Mouse (Mus musculus): ENCODE results near the gene AC134908.4.

Gene AC134908.4

DNA sequence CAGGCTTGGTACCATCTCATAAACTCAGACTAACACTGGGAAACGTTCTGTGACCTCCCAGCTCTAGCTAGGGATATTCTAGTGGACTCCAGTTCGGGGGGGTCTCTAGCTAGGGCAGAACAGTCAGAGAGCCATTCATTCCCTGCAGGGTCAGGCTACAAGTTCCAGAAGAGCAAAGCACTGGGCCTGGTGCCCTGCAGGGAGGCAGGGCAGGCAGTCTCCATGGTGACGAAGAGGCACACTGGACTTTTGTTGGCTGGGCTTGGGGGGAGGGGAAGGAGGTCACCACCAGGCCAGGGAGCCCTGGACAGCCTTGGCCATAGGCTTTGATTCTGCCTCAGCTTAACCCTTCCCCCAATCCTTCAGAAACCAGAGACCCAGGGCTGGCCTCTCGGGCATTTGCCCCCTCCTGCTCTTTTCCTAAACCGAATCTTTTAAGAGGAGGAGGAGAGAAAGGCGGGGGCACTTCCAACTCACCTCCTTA is at the start of gene AC134908.4:
Gene AC134908.4, minus strand, starts transcription at position 51 of the 484 bp plus-strand sequence.
- peak in 1 of 2 experiments; percentile 21 for DNase-seq (ENCODE audit: low spot score in 2 of 2)

DNA sequence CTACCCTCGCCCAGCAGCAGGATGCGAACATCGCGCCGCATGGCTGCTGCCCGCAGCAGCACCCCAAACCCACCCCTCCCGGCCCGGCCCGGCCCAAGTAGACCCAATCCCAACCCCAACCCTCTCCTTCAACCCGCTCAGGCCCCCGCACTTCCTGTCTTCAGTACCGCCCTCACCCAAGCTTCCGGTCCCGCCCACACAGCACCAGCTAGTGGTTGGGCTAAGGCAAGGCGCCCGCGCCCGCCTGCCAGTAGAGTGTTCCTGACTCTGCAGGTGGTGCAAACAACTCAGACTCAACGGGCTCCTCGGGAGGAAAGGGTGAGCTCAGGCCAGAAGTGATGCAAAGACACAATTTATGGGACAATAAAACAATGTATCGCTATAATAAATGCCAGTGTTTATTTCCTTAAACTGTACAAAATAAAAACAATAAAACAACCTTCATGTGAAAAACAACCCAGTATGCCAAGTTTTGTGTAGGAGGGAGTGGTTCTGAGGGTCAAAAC is 49.0 kb upstream of the AC134908.4 start, which contains the start of gene Rhot2:
Gene Rhot2, minus strand, starts transcription at position 456 of the 506 bp plus-strand sequence.
- peak; percentile 94 for DNase-seq (ENCODE audit: low spot score in 2 of 2)

DNA sequence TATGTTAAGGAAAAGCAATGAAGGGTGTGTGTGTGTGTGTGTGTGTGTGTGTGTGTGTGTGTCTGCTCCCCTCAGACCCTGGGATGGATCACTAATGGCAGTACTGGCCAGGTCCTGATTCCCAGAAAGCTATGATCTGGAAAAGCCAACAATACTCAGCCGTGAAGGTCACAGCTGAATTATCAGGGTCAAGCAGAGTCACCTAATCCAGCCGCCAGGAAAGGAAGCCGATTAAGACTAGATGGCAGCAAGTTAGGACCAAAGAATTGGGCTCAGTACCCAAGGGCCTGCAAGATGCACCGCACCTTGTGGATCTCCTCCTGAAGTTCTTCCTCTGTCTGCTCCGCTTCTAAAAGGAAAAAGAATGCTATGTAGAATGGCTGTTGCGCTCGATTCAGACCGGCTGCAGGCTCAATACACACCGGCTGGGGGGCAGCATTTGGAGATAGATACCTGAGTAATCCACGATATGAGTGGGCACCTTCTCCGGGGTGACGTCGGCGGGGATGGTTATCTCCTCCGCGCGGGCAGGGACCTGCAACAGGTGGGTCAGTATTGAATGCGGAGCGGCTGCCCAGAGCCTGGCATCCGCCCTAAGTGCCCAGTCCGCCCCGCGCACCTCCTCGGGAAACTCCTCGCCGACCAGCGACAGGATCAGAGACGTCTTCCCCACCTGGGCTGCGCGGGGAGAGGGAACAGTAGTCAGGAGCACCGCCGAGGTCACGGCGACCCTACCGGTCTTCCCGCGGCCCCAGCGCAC is 48.4 kb upstream of the AC134908.4 start:
- DNase-seq (ENCODE audit: low spot score in 2 of 2), result no peak

DNA sequence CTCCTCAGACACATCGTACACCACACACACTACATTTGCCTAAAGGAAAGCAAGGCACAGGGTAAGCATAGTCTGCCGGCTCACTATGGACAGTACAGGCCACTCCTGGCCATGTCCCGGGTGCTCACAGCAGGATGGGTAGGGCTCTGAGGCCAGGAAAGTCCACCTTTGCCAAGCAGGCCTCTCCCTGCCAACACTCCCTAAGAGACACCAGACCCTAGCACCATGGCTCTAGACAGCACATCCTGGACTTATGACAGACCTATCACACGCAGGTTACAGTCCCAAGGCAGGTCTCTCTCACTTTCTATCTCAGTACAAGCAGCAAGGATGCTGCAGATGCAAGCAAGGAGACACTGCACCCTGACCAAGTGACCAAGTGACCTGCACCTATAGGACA is 47.7 kb upstream of the AC134908.4 start:
- no peak for DNase-seq (ENCODE audit: low spot score in 2 of 2)

DNA sequence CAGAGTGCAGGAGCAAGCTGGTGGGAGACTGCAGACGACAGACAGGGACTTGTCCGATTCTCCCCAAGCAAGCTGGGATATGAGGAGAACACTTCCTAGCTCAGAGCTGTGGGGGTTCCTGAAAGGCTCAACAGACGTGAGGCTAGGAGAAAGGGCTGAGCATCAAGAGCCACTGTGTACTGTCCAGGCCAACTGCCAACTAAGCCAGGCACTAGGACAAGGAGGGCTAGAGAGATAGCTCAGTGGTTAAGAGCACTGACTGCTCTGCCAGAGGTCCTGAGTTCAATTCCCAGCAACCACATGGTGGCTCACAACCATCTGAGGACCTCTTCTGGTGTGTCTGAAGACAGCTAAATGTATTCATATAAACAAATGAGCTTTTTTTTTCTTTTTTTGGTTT is 47.0 kb upstream of the AC134908.4 start:
- no peak for DNase-seq (ENCODE audit: low spot score in 2 of 2)

DNA sequence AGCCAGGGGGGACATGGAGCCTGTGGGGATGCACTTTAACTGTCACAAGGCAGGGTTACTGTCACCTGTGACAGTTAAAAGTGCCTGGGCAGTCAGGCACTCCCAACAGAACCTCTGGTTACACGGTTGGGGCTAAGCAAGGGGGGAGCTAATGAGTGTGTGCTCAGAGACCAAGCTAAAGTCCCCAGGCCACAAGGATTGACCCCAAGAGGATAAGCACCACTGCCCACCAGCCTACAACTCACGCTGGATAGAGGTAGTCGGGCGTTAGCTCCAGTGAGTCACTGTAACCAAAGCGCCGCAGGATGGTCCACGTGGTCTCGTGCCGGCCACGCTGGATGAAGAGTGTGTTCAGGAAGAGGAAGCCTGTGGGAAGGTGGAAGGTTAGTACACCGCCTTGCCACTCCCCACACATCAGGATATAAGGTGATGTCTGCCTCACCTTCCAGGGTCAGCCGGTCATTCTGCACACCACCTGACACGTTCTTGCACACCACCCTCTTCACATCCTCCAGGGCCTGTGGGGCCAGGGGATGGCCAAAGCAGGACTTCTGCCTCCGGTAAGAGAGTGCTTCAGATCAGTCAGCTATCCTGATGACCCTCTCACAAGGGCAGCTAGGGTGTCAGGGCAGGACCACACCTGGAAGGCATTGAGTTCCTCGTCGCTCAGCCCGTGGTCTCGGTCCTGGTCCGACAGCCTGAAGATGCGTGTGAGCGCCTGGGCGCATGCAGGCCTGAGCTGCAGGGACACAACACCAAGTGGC is 45.8 kb upstream of the AC134908.4 start, which contains the start of gene Gm20683:
Gene Gm20683, minus strand, starts transcription at position 647 of the 764 bp plus-strand sequence.
- no peak for DNase-seq (ENCODE audit: low spot score in 2 of 2)

DNA sequence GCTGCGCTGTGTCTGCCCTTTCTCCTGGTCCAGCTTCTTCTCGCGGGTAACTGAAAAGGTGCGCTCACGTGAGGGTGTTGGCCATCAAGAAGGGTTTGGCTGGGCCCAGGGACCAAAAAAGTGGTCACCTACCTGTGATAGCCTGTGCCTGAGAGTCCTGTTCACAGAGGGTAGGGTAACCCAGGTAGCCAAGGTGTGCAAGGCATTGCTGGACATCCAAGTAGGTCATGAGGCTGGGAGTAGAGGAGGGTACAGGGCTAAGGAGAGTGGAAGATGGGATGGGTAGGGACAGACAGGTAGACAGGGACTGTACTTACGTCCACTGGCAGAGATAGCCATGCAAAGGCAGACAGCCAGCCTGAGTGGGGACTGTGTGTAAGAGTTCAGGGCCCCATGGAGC is 45.1 kb upstream of the AC134908.4 start:
- DNase-seq (ENCODE audit: low spot score in 2 of 2), result no peak

DNA sequence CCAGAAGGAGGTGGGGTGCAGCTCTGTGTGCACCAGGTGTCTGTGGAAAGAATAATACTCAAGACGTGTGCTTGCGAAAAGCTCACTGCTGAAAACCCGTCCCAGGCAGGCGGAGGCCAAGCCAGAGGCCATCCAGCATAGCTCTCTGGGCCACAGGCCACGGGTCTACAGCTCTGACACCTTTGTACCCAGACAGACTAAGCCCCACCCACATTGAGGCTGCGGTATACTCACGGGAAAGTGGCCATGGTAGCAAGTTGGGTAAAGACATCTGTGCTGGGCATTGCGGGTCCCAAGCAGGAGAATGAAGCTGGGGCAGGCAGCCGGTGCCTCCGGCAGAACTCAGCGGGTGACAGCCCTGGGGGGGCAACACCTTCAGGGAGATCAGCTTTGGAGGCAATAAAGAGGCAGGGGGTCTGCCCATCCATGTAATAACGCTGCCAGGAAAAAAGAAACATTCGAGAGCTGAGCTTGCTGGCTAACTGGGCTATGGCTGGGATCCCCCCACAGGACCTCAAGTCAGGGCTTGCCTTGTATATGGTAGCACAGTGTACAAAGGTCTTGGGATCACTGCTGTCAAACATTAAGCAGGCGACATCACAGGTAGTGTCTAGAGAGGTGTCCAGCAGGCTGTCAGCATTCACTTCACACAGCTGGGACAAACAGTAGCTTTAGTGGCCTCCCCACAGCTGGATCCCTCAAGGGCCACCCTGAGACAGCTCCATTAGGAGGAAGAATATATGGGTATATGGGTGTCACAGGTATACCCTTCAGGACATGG is 44.2 kb upstream of the AC134908.4 start:
- no peak for DNase-seq (ENCODE audit: low spot score in 2 of 2)

DNA sequence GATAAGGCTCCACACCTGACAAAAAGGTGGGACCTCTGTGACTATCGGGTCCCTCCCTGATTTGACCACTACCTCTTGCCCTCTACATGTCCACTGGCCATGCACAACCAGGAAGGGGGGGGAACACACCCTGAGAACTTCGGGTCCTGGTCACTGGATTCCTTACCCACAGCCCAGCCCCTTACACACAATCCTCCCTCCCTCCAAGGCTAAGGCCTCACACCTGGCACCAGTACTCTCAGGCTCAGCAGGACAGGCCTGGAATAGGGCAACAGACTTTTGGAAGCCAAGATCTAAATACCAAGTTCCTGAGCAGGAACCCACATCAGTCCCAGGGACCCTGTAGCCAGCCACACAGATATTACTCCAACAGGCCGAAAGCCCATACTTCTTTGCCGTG is 43.4 kb upstream of the AC134908.4 start:
- DNase-seq (ENCODE audit: low spot score in 2 of 2), result no peak

DNA sequence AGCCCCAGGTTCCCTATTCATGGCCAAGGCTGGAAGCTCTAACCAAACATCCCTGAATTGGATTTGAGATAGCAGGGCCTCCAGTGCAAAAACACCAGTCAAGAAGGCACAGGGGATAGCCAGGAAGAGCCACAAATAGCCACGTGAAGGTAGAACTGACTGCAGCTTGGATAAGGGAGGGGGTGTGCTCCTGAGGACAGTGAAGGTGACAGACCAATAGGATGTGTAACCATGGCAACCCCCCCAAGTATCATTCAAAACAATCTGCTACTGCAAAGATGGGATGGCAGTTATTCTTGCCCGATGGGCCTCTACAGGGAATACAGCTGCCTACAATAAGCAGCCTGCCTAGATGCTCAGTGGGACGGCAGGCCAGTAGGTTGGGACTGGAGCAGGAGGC is 42.1 kb upstream of the AC134908.4 start:
- DNase-seq (ENCODE audit: low spot score in 2 of 2), result no peak

DNA sequence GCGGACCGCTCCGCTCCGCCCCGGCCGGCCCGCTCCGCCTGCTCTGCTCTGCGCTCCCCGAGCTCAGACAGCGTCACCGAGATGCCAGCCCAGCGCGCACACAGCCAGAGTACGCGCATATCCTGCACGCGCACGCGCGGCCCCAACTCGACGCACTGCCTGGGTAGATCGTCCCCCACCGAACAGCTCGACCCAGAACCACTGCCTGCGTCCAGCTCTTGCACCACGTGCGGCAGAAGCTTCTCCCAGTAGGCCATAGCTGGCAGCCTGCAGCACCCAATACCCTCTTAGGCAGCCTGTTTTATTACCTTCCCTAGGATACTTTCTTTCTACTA is 41.6 kb upstream of the AC134908.4 start, which contains the start of gene Rhbdl1:
Gene Rhbdl1, minus strand, starts transcription at position 220 of the 335 bp plus-strand sequence.
- peak; percentile 72 to 74 for DNase-seq (ENCODE audit: low spot score in 2 of 2)

DNA sequence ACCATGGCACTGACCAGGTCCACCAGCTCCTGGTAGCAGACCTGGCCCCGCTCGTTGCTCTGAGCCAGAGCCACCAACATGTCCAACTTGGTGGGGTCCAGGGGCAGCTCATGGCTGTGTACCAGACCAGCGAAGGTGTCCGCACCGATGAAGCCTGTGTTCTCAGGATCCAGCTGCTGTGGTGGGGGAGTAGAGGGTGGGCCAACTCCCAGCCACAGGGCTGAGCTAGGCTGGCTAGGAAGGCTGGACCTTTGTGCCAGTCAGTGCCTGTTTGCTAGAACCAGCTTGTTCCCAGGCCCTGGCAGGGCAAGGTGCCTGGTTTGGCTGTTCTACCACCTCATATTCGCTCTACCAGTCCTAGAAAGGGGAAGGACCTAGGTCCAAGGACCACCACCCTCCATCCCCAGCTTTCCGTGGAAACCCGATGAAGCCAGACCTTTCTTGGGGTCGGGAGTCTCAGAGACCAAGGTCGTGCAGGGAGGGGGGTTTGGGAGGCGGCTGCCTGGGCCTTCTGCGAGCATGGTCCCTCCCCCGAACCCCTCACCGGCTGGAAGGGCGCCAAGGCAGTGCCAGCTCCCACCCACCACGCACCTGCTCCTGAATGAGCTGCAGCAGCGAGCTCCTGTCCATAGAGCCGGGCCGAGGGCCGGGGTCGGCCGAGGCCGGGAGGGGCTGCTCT is 41.1 kb upstream of the AC134908.4 start:
- no peak for DNase-seq (ENCODE audit: low spot score in 2 of 2)

DNA sequence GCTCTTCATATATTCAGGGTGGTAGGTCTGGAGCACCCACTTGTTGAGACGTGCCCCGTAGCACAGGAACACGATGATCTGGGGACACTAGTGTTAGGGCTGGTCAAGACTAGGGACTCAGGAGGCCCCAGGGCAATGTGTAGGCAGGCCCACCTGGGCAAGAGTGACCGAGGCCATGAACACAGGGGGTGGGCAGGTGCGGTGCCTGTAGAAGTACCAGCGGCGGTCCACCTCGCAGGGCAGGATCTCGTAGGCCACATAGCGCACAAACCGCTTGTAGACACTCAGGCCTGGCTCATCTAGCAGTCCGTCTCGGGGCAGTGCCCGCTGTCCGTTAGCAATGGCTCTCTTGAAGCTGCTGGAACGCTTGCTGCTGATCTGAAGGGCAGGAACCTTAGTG is 40.4 kb upstream of the AC134908.4 start:
- DNase-seq (ENCODE audit: low spot score in 2 of 2), result no peak

DNA sequence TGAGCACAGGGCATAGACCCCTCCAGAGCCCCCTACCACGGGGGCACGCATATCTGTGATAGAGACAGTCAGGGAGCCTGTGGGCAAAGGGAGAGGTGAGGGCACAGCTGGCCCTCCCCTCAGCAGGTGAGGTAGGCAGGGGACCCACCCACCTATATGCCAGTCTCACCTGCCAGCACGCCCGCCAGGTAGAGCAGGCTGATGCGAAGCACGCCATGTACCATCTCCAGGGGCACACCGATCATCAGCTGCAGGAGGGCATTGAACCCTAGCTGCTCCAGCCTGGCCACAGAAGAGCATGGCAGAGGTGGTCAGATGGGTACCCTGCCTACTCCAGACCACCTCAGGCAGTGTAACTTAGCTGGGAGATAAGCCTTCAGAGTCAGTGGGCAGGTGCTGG is 39.8 kb upstream of the AC134908.4 start:
- no peak for DNase-seq (ENCODE audit: low spot score in 2 of 2)

DNA sequence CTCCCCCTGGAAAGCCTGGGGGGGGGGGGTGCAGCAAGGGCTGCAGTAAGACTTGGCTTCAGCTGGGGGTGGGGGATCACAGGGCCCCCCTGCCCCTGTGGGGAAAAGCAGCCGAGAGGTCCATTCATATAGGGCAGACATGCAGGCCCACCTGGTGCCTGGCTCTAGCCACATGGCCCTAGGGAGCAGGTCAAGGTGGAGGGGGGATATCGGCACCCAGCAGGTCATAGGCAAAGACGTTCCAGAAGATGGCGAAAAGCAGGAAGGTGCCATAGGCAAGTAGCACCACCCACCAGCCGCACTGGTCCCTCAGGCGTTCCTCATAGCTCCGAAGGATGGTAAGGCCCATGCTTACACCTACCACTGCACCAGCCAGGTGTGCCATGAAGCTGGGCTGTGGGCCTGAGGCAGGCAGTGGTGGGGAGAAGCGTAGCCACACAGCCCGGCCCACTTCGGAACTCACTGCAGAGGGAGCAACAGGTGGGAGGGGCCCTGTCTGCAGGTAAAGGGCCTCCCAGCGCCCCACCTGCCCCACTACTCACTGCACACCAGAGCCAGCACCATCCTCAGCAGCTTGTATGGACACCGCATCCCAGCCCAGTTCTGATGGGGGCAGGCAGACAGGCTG is 39.2 kb upstream of the AC134908.4 start:
- DNase-seq (ENCODE audit: low spot score in 2 of 2), result peak in 1 of 2 experiments; percentile 30

DNA sequence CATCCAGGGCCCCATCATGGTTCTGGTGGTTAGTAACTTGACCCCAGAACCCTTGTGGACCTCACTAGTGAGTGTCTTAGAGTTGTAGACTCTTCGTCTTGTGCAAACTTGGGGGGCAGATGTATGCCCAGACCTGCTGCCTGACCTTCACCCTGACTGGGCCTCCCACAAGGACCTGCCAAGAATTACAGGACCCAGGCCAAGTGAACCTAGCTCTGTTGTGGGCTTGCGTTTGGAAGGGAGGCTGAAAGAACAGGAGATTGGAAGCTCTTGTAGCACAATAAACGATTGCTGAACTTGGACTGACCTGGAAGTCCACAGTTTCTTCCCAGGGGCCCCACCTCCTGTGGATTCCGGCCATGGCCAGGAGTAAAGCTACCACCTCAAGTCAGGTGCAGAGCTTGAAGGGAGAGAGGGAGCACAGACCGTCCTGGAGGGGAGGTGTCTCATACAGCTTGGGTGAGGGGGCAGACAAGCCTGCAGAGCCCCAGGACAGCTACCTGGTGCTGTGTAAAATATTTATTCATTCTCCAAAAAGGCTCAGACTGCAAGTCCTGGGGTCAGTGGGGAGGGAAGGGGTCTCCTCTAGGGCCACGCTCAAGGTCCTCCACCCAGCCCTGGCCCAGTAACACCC is 38.6 kb upstream of the AC134908.4 start:
- peak in 1 of 2 experiments; percentile 35 for DNase-seq (ENCODE audit: low spot score in 2 of 2)

DNA sequence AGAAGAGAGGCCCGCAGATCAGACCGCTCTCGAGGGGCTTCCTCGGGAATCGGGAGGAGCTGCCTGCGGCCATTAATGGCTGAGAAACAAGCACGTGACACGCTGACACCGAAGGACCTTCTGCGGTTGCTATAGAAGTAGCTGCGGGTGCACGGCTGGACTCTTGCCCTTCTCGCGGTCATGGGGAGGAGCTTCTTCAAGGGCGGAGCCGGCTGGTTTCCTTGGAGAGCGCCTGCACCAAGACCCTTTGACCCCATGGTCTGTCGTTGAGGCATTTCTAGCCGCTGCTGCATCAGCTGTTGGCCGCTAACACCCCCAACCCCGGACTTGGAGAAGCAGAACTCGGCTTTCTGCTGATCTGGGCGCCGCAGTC is 37.8 kb upstream of the AC134908.4 start, which contains the start of gene Stub1:
Gene Stub1, minus strand, starts transcription at position 114 of the 373 bp plus-strand sequence.
- DNase-seq (ENCODE audit: low spot score in 2 of 2), result peak; percentile 92 to 95

DNA sequence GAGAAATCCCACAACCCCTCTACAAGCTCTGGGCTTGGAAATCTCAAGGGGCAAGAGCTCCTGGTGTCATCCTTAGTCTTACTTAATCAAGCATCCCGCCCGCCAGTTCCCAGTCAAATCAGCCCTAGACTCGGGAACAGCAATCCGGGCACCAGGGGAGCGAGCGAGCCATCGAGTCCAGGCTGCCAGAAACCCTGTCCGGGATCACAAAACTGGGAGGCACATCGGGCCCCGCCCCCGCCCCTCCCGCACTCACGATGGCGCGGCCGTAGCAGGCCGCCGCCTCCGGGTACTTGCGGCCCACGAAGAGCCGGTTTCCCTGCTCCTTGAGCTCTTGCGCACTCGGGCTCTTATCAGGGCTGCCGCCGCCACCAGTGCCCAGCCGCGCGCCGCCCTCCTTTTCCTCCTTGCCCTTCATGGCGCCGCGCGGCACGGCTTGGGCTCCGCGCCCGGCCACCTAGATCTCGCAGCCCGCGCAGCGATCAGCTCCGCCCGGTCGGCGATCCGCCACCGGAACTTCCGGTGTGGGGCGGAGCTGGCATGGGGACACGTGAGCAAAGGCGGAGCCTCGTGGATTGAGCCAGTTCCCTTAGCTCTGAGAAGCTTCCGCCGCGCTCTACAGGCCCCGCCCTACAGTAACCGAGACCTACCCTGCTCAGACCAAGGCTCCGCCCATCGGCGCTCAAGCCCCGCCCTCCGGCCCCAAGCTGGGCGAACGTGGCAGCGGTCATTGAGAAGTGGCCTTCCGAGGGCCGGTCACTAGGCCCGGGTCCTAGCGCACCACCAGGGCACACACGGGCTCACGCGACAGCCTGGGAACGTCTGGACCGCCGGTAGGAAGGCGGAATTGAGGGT is 37.2 kb upstream of the AC134908.4 start:
- DNase-seq (ENCODE audit: low spot score in 2 of 2), result peak; percentile 99

Data from heart, adult 9 months (tissue).